Mouse (Mus musculus) spleen, adult 2 months (tissue): ENCODE results near the gene Gm43638. TPM values are rescaled to one million over a fixed set of nuclear protein-coding genes. Genes with fewer than 3 reads are reported as not detected.
"Not testable (repeated sequence)": the region's sequence is repeated elsewhere in the genome, so short reads cannot be mapped to it uniquely, and the experiment has no call there.

Source experiments
- DNase-seq, 2 experiments: peaks; one replicate each; pipeline versions ENCODE4 v3.0.0 to v3.0.0-alpha.2; 2012 to 2021; ENCODE audit warnings: low spot score in 2 of 2, low read depth in 1 of 2
- H3K27ac ChIP-seq: fragments of 200-500 bp; 2 replicates; pipeline ENCODE4 v1.5.1; 2012; ENCODE audit warnings: low read length, inconsistent platforms; ENCODE audit not compliant: insufficient read depth
- H3K27me3 ChIP-seq: fragments of 200-500 bp; 2 replicates; pipeline ENCODE4 v1.6.1; 2012; ENCODE audit warnings: mild to moderate bottlenecking, moderate library complexity, low read length, inconsistent platforms; ENCODE audit not compliant: control insufficient read depth, insufficient read depth
- H3K36me3 ChIP-seq: fragments of 200-500 bp; 2 replicates; pipeline ENCODE4 v1.6.1; 2012; ENCODE audit warnings: mild to moderate bottlenecking, low read length, inconsistent platforms; ENCODE audit not compliant: control insufficient read depth, insufficient read depth
- H3K4me1 ChIP-seq: fragments of 200-500 bp; 2 replicates; pipeline ENCODE4 v1.6.1; 2011; ENCODE audit warnings: inconsistent platforms; ENCODE audit not compliant: control insufficient read depth, insufficient read depth, insufficient read length
- H3K4me3 ChIP-seq: fragments of 200-500 bp; 2 replicates; pipeline ENCODE4 v1.5.1; 2011; ENCODE audit warnings: mild to moderate bottlenecking, inconsistent platforms; ENCODE audit not compliant: insufficient read depth, insufficient read length; ENCODE audit errors: extremely low read depth
- CTCF ChIP-seq: fragments of 200-500 bp; IDR thresholded peaks from 2 replicates; pipeline ENCODE4 v1.5.1; 2011; ENCODE audit warnings: mild to moderate bottlenecking, inconsistent platforms; ENCODE audit not compliant: insufficient read depth, insufficient read length, insufficient replicate concordance; ENCODE audit errors: extremely low read depth
- POLR2A ChIP-seq: fragments of 200-500 bp; IDR thresholded peaks from 2 replicates; pipeline ENCODE4 v1.6.1; 2011; ENCODE audit warnings: low read depth, low read length, inconsistent platforms
- WGBS: fragments of 180-500 bp; shearing (Covaris S2); methylation state at CpG from one replicate; pipeline ENCODE4 v1.1.7; 2018; 5-methylcytosine and 5-hydroxymethylcytosine counted together
- polyA plus RNA-seq: library from polyadenylated mRNA; depleted of rRNA; stranded (reverse); fragments of >200 nt; gene quantifications from 2 replicates; pipeline ENCODE4 v1.2.3, GENCODE M21; 2012; rRNA removed

Gm43638 gene
- polyA plus RNA-seq, result not detected in 2 replicates

DNA sequence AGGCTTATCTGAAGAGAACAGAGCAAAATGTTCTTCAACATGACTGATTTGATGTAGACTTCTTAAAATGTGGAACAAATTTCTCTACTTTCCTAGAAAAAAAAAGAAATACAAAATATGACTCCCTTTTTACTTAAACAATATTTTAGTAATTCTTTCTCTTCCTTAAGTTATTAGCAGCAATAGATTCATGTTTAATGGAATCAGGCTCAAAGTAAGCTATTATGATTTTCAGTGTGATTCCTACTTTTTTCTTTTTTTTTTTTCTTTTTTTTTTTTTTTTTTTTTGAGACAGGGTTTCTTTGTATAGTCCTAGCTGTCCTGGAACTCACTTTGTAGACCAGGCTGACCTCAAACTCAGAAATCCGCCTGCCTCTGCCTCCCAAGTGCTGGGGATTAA is at the start of gene Gm43638:
Gm43638 (minus strand) TSS at position 101 of the 400 bp plus-strand sequence.
- not testable (repeated sequence) for H3K27me3 ChIP-seq, H3K4me1 ChIP-seq, H3K36me3 ChIP-seq, DNase-seq, H3K27ac ChIP-seq, H3K4me3 ChIP-seq
- 63% methylated on average over 1 of the region's 1 CpGs for WGBS

DNA sequence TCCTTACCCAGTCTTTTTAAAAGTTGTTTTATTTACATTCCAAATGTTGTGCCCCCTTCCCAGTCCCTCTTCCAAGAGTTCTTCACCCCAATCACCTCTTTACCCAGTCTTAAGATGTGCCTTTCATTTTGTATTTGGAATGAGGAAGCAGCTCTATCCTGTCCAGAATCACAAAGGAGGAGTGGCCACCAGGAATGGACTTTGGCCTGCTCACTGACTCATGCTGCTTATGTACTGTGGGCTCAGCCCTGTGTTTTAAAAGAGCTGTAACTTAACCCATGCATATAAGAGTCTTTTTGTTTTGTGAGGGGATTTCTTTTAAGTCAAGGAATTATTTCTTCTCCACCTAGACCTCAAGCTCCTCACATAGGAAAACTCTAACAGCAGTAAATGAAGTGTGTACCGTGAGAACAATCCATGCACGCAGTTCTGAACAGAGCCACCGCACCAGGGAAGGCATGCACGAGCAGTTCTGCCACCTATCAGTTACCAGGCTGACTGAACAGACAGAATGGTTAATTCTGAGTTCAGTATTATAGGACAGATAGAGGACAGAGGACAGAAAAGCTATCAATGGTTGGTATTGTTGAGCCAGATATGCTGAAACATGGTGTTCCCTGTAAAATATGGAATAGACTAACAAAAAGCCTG is 49.5 kb upstream of the Gm43638 start:
- Histone ChIP-seq H3K4me1 (no peaks in the 10 kb centered on the region), H3K36me3 (no peaks in the 10 kb centered on the region), H3K27ac (no peak overlapping the region), H3K4me3 (no peak overlapping the region), H3K27me3 (no peaks in the 10 kb centered on the region)
- no peak for DNase-seq
- TF ChIP-seq CTCF, result no peak
- TF ChIP-seq POLR2A, result no peak
- WGBS, result 86% methylated on average over 4 of the region's 4 CpGs

DNA sequence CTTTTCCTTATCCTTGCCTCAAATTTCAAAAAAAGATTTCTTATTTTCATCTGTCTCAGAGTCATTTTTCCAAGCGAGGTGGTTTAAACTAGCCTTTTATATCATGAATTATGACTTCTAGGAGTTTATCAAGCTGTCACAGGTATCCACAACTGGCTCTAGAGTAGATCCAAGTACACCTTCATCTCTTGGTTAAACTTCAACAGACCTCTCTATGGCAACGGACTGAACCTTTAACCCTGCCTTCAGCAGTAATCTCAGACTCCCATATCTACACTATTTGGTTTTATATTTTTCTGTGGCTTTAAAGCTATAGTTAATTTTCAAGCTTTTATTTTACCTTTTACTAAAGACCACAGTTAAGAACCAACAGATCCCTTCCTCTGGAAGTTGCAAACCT is 45.7 kb upstream of the Gm43638 start:
- WGBS, result 74% methylated on average over 2 of the region's 2 CpGs
- Histone ChIP-seq H3K36me3 (no peaks in the 10 kb centered on the region), H3K4me3 (no peak overlapping the region), H3K27ac (no peak overlapping the region), H3K27me3 (no peaks in the 10 kb centered on the region), H3K4me1 (no peaks in the 10 kb centered on the region)
- no peak for DNase-seq
- TF ChIP-seq CTCF (no peak), POLR2A (no peak)

DNA sequence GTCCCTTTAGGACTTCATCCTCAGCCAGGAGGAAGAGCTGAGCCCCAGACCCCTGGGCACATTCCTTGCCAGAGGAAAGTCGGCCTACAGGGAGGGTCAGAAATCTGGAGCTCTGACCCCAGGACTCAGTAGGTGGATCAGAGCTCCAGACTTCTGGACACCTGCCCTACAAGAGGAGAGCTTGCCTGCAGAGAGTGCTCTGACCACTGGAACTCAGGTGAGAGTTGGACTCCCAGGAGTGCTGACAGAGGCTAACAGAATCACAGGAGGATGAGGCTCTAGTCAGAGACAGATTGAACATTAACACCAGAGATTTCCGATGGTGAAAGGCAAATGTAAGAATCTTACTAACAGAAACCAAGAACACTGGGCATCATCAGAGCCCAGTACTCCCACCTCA is 37.0 kb upstream of the Gm43638 start:
- H3K4me1 ChIP-seq, H3K4me3 ChIP-seq, DNase-seq, H3K27ac ChIP-seq, H3K27me3 ChIP-seq, H3K36me3 ChIP-seq: not testable (repeated sequence)
- 81% methylated on average over 2 of the region's 2 CpGs for WGBS

DNA sequence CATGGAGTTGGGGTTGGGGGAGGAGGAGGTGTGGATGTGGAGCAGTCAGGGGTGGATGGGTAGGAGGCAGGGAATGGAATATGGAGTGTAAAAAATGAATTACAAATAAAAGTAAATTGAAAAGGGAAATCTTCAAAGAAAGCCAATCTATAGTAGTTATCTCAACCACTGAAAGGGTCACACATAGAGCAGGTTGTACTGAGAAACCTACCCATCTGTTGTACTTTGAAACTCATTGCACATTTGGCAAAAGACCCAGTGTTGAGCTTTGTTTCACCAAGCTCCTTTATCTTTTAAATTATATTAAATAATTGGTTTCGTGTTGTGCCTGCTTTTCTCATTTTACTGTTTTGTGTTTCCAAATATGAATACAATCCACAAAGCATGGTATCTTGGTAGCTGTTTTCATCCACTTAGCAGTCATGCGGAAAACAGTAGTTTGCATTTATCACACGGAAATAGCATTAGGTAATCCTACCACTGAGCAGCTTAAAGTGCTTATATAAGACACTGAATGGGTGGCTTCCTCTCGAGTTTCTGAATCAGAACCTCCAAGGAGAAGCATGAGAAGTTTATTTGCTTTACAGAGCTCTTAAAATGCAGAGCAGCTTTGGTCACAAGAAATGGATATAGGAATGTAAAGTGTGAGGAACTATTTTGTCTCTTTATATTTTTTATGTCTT is 19.3 kb upstream of the Gm43638 start:
- H3K4me1 ChIP-seq, result no peaks in the 10 kb centered on the region
- no peak for DNase-seq

DNA sequence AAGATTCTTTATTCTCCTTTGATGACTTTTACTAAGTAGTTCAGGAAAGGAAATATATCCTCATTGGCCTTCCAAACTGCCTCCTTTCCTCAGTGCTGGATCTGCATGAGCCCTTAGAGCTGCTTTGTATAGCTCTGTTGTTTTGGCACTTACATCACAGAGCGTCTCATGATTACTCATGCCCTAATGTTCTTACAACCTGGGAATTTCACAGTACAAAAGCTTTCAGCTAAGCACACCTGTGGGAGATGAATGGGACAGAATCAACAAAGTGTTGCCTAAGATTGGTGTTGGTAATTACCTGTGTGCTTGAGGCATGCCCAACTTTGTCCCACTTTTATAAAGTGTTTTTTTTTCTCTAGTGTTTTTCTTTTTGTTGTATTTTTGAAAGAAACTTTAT is 16.1 kb upstream of the Gm43638 start:
- 79% methylated on average over 1 of the region's 1 CpGs for WGBS
- Histone ChIP-seq H3K27ac (no peak overlapping the region), H3K4me3 (no peak overlapping the region), H3K36me3 (no peaks in the 10 kb centered on the region), H3K27me3 (no peaks in the 10 kb centered on the region), H3K4me1 (no peaks in the 10 kb centered on the region)
- DNase-seq, result no peak
- TF ChIP-seq POLR2A (no peak), CTCF (no peak)

More for the DNA sequence above, 19.3 kb upstream of the Gm43638 start:
- H3K27me3 ChIP-seq, result no peaks in the 10 kb centered on the region
- H3K27ac ChIP-seq, result no peak overlapping the region
- WGBS, result 69% methylated on average over 4 of the region's 4 CpGs
- TF ChIP-seq CTCF (no peak), POLR2A (no peak)
- no peaks in the 10 kb centered on the region for H3K36me3 ChIP-seq
- H3K4me3 ChIP-seq, result no peak overlapping the region

DNA sequence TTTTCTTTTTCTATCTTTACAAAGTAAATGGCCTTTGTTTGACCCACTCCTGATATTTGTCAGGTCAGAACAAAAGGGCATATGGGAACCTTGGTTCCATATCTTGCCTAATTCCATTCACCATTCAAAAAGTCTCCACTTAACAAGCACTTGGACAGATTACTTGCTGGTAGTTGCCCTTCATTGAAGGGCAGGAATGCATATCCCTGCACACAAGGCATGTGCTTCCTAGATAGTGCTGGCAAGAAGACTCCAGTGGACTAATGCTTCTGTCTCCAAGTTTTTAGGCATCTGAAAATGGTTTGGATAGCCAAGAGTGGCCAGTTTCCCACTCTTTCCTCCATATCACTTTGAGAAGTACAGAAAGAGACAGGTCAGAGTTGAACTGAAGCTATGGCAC is 12.7 kb upstream of the Gm43638 start:
- DNase-seq, result no peak
- no peaks in the 10 kb centered on the region for H3K36me3 ChIP-seq
- H3K4me1 ChIP-seq, result no peaks in the 10 kb centered on the region
- no peak overlapping the region for H3K27ac ChIP-seq
- no peak for TF ChIP-seq POLR2A
- TF ChIP-seq CTCF, result no peak
- H3K4me3 ChIP-seq, result no peak overlapping the region
- H3K27me3 ChIP-seq, result no peaks in the 10 kb centered on the region
